Mouse (Mus musculus): ENCODE results near the gene Sin3b. TPM values are rescaled to one million over a fixed set of nuclear protein-coding genes. Genes with fewer than 3 reads are reported as not detected.

Sin3b gene
- polyA plus RNA-seq (2017; shearing (Covaris generic)), result 217 TPM

GRCm38 (mm10) chr8:72722769-72723650, at the start of gene Sin3b:
Gene Sin3b (plus strand): TSS chr8:72723285.

GRCm38 (mm10) chr8:72761322-72762051, 38.4 kb downstream of the Sin3b start, which contains the start of gene F2rl3:
Gene F2rl3 (plus strand): TSS chr8:72761880.

Other genes starting within 250 kb of the Sin3b start
- 119 TPM for gene Cherp, start 248.1 kb upstream of the Sin3b start, polyA plus RNA-seq (2017; shearing (Covaris generic))
- 4.3 TPM for gene Slc35e1, start 230.7 kb upstream of the Sin3b start, polyA plus RNA-seq (2017; shearing (Covaris generic))
- gene Med26, start 175.0 kb upstream of the Sin3b start, polyA plus RNA-seq (2017; shearing (Covaris generic)), result 7.1 TPM
- 64.8 TPM for gene Smim7, start 152.2 kb upstream of the Sin3b start, polyA plus RNA-seq (2017; shearing (Covaris generic))
- gene Tmem38a, start 151.2 kb upstream of the Sin3b start, polyA plus RNA-seq (2017; shearing (Covaris generic)), result 1.5 TPM
- gene Nwd1, start 76.6 kb upstream of the Sin3b start, polyA plus RNA-seq (2017; shearing (Covaris generic)), result not detected
- gene F2rl3, start 38.6 kb downstream of the Sin3b start, polyA plus RNA-seq (2017; shearing (Covaris generic)), result 13.2 TPM

Measured in activated CD4-positive, CD25-positive, alpha-beta regulatory T cell, adult 9 weeks (primary cell).